Mouse (Mus musculus) limb, embryonic 15.5 days (tissue): ENCODE measurements around the gene Scly. TPM values are rescaled to one million over a fixed set of nuclear protein-coding genes. Genes with fewer than 3 reads are reported as not detected.

ENCODE experiments used
- ATAC-seq: fragments of 200-750 bp; cut with Nextera tagmentation; 2 replicates; pipeline ENCODE4 v1.8.0; 2017; ENCODE audit warnings: low read depth, moderate TSS enrichment; ENCODE audit not compliant: insufficient number of reproducible peaks, low FRiP score, low TSS enrichment
- H3K27ac ChIP-seq: fragments of 300-500 bp; sonication (generic); 2 replicates; pipeline ENCODE4 v1.5.1; 2015; ENCODE audit warnings: moderate library complexity, mild to moderate bottlenecking, inconsistent platforms
- H3K27me3 ChIP-seq: fragments of 300-500 bp; sonication (generic); 2 replicates; pipeline ENCODE4 v1.6.1; 2015; ENCODE audit warnings: inconsistent platforms
- H3K36me3 ChIP-seq: fragments of 300-500 bp; sonication (generic); 2 replicates; pipeline ENCODE4 v1.6.1; 2015; ENCODE audit warnings: inconsistent platforms
- H3K4me1 ChIP-seq: fragments of 300-500 bp; sonication (generic); 2 replicates; pipeline ENCODE4 v1.6.1; 2015; ENCODE audit warnings: inconsistent platforms
- H3K4me2 ChIP-seq: fragments of 300-500 bp; sonication (generic); 2 replicates; pipeline ENCODE4 v1.6.1; 2015; ENCODE audit warnings: mild to moderate bottlenecking, inconsistent platforms
- H3K4me3 ChIP-seq: fragments of 300-500 bp; sonication (generic); 2 replicates; pipeline ENCODE4 v1.5.1; 2015; ENCODE audit warnings: mild to moderate bottlenecking, inconsistent platforms
- H3K9ac ChIP-seq: fragments of 300-500 bp; sonication (generic); 2 replicates; pipeline ENCODE4 v1.6.1; 2015; ENCODE audit warnings: inconsistent platforms
- H3K9me3 ChIP-seq: fragments of 300-500 bp; sonication (generic); 2 replicates; pipeline ENCODE4 v1.6.1; 2016; ENCODE audit warnings: inconsistent platforms
- WGBS: fragments of 180-500 bp; shearing (Covaris S2); methylation state at CpG from one replicate; pipeline ENCODE4 v1.1.7; 2015; 5-methylcytosine and 5-hydroxymethylcytosine counted together
- polyA plus RNA-seq: library from polyadenylated mRNA; unstranded; fragments of >200 nt; fragmentation: Nextera tagmentation; extraction: Ambion mirVana; gene quantifications from 2 replicates; pipeline ENCODE4 v1.2.1, GENCODE M21; 2015

Scly gene
- polyA plus RNA-seq, 1 experiment from 2014 or later = 12.7 TPM

- H3K4me2 ChIP-seq = no peak overlapping the region
- peaks cover 46% of the 10 kb centered on the region for H3K36me3 ChIP-seq
- H3K9me3 ChIP-seq = no peaks in the 10 kb centered on the region
- H3K4me1 ChIP-seq = peaks cover 17% of the 10 kb centered on the region
- no peak overlapping the region for H3K4me3 ChIP-seq
- WGBS = 55% methylated on average over 4 of the region's 4 CpGs
- no peak overlapping the region for H3K27ac ChIP-seq
- no peak overlapping the region for H3K9ac ChIP-seq
- 0 out of 2 replicates have a peak, but pooled peaks cover 6% of the 10 kb centered on the region for H3K27me3 ChIP-seq
- ATAC-seq = no peak
Measured at GRCm38 (mm10) chr1:91369408-91369807, 71.3 kb downstream of the Scly start.

DNA sequence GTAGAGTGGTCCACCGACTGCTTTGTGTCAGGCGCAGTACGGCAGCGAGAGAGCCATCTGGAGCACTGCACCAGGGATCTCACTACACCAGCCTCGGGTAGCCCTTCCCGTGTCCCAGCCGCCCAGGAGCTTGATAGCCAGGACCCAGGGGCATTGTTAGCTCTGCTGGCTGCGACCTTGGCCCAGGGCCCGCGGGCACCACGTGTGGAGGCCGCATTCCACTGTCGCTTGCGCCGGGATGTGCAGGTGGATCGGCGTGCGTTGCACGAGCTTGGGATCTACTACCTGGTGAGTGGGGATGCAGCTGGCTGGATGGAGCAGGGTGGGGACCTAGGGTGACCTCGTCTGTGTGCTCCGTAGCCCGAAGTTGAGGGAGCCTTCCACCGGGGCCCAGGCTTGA lies 71.9 kb downstream of the Scly start:
- WGBS = 82% methylated on average over 23 of the region's 23 CpGs

More for the DNA sequence above, 71.9 kb downstream of the Scly start:
- 0 out of 2 replicates have a peak, but pooled peaks cover 6% of the 10 kb centered on the region for H3K27me3 ChIP-seq
- H3K36me3 ChIP-seq = peaks cover 52% of the 10 kb centered on the region
- H3K9ac ChIP-seq = no peak overlapping the region
- no peak overlapping the region for H3K27ac ChIP-seq
- no peaks in the 10 kb centered on the region for H3K9me3 ChIP-seq
- H3K4me1 ChIP-seq = peaks cover 17% of the 10 kb centered on the region
- H3K4me3 ChIP-seq = no peak overlapping the region
- H3K4me2 ChIP-seq = no peak overlapping the region
- no peak for ATAC-seq

Other genes starting within 250 kb of the Scly start
- gene Rbm44, start 153.2 kb upstream of the Scly start, polyA plus RNA-seq = 0.65 and 0.94 TPM in 2 replicates
- gene Ramp1, start 118.5 kb upstream of the Scly start, polyA plus RNA-seq = 9.6 and 17.3 TPM in 2 replicates
- 64.1 and 64.4 TPM in 2 replicates for gene Ube2f, start 48.0 kb upstream of the Scly start, polyA plus RNA-seq
- 0.04 TPM in 2 replicates for gene Espnl, start 23.7 kb downstream of the Scly start, polyA plus RNA-seq
- 2.1 and 7.7 TPM in 2 replicates for gene Klhl30, start 52.7 kb downstream of the Scly start, polyA plus RNA-seq
- 1.6 and 2.1 TPM in 2 replicates for gene Erfe, start 68.1 kb downstream of the Scly start, polyA plus RNA-seq
- gene Ilkap, start 100.5 kb downstream of the Scly start, polyA plus RNA-seq = 143 and 155 TPM in 2 replicates
- 73.6 and 91.2 TPM in 2 replicates for gene Hes6, start 115.7 kb downstream of the Scly start, polyA plus RNA-seq
- 3.7 and 4.6 TPM in 2 replicates for gene Per2, start 161.0 kb downstream of the Scly start, polyA plus RNA-seq
- 6.2 and 6.9 TPM in 2 replicates for gene Traf3ip1, start 196.3 kb downstream of the Scly start, polyA plus RNA-seq
- 4.9 and 5.3 TPM in 2 replicates for gene Asb1, start 242.2 kb downstream of the Scly start, polyA plus RNA-seq